Mouse (Mus musculus) adrenal gland, adult 10 weeks (tissue): ENCODE results near the gene Nedd4. TPM values are rescaled to one million over a fixed set of nuclear protein-coding genes. Genes with fewer than 3 reads are reported as not detected.

ENCODE experiments used
- polyA plus RNA-seq: library from polyadenylated mRNA; stranded (reverse); fragments of 350-450 nt; fragmentation: Illumina TruSeq; extraction: RNeasy Lipid Tissue Mini Kit (QIAGEN cat#74804); gene quantifications from one replicate; pipeline ENCODE4 v1.2.3, GENCODE M21; 2014; ENCODE audit warnings: low read depth, low replicate concordance

The Nedd4 gene
- 646 TPM for polyA plus RNA-seq

DNA sequence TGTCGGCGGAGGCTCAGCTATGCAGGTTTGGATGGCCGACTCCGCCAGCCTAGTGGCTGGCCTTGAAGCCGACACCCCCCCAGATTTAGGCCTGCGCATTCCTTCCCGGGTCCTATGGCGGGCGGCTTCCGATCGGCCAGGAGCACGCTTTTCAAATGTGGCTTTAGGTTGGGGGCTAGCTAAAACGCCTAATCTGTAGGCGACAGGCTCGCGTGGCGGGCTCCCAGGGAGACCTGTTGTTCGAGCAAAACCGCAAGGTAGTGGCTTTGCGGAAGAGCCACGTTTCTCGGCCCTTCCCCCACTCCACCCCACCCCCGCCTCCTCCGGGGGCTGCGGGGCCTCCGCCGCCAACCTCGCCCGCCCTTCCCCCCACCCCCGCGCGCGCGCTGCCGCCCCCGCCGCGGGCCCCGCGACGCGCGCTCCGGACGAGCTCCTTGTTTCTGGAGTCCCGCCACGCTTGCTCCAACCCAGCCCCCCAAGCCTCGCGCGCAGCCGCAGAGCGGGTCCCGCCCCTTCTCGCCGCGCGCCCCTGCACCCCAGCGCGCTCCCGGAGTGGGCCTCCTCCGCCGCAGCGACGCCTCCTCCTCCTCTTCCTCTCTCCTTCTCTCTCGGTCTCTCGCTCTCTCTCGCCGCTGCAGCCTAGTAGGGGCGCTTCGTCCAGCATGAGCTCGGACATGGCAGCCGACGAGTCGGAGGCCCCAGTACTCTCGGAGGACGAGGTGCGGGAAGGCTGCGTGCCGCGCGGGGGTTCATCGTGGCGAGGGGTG is at the start of gene Nedd4:
Gene Nedd4, plus strand, starts transcription at position 452 of the 767 bp plus-strand sequence.

Other genes starting within 250 kb of the Nedd4 start
- 4.5 TPM for gene Mns1, start 224.3 kb upstream of the Nedd4 start, polyA plus RNA-seq
- gene Tex9, start 170.1 kb upstream of the Nedd4 start, polyA plus RNA-seq = 15.1 TPM
- gene Rfx7, start 130.1 kb upstream of the Nedd4 start, polyA plus RNA-seq = 49.0 TPM
- 0.17 TPM for gene Prtg, start 144.5 kb downstream of the Nedd4 start, polyA plus RNA-seq